Mouse (Mus musculus): ENCODE measurements around the gene Herc4. TPM values are rescaled to one million over a fixed set of nuclear protein-coding genes. Genes with fewer than 3 reads are reported as not detected.
"Not testable (repeated sequence)": the region's sequence is repeated elsewhere in the genome, so short reads cannot be mapped to it uniquely, and the experiment has no call there.

Herc4 gene
- total RNA-seq, 4 experiments from 2014 or later, result 28.2 to 34.3 (median 31.5) TPM

- no peak for DNase-seq (ENCODE audit: low spot score)
These were observed 107.1 kb downstream of the Herc4 start for GRCm38 (mm10) chr10:63350666-63351065.

GRCm38 (mm10) chr10:63351099-63351498, 107.5 kb downstream of the Herc4 start:
- DNase-seq (ENCODE audit: low spot score), result not testable (repeated sequence)

DNA sequence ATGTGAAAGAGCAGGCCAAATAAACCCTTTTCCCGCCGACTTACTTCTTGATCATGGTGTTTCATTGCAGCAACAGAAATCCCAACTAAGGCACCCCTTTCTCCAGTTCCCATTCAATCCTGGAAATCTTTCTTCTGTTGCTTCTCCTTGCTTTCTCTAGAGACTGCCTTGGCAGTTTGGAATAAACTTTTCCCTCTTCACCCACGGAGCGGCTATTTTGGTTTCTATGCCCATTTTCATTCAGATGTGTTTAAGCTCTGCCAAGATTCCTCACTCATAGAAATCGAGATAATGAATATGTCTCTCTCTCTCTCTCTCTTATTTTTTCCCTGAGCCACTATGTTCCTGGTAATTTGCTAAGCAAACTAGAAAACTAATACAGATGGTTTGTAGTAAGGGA, 108.5 kb downstream of the Herc4 start:
- DNase-seq (ENCODE audit: low spot score), result no peak

DNA sequence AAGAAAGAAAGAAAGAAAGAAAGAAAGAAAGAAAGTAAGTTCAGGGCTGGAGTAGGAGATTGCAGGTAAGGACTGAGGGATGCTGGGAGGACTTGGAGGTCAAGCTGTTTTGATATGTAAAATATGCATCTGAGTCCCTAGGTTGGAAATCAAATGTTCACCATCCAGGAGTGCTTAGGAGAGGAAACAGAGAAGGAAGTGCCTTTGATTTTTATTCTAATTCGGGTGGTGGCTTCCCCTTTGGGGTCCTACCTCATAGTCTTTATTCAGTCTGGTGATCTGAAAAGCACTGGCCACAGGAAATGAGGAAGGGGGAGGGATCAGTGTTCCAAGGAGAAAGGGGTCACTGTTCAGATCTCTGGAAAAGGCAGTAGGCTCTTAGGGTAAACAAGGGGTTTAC, 116.9 kb downstream of the Herc4 start:
- no peak for DNase-seq (ENCODE audit: low spot score)

GRCm38 (mm10) chr10:63365918-63366455, 122.4 kb downstream of the Herc4 start:
- DNase-seq (ENCODE audit: low spot score), result no peak

GRCm38 (mm10) chr10:63367386-63367785, 123.8 kb downstream of the Herc4 start:
- DNase-seq (ENCODE audit: low spot score), result no peak

Other genes starting within 250 kb of the Herc4 start
- gene Hnrnph3, start 219.6 kb upstream of the Herc4 start, total RNA-seq (2022), result 10 to 100 TPM; 28.4 to 38.8 (median 30.2) TPM
- gene Pbld2, start 219.5 kb upstream of the Herc4 start, total RNA-seq (2022), result 10 to 100 TPM in 2 of 4 experiments, 1 to 10 TPM in 2; 8.9 to 13.2 (median 10.3) TPM
- 1 to 10 TPM; 1.0 to 2.8 (median 2.0) TPM for gene Pbld1, start 183.6 kb upstream of the Herc4 start, total RNA-seq (2022)
- gene Atoh7, start 144.2 kb upstream of the Herc4 start, total RNA-seq (2022), result not detected
- gene Mypn, start 39.9 kb upstream of the Herc4 start, total RNA-seq (2022), result 100 to 1,000 TPM in 3 of 4 experiments, 10 to 100 TPM in 1; 99.8 to 126 (median 104) TPM
- 10 to 100 TPM in 2 of 4 experiments, 1 to 10 TPM in 2; 9.3 to 12.3 (median 10.7) TPM for gene Sirt1, start 137.9 kb downstream of the Herc4 start, total RNA-seq (2022)
- 10 to 100 TPM; 14.6 to 19.2 (median 19.0) TPM for gene Dnajc12, start 138.6 kb downstream of the Herc4 start, total RNA-seq (2022)
- gene Gm7075, start 178.0 kb downstream of the Herc4 start, total RNA-seq (2022), result not detected
- 10 to 100 TPM; 52.0 to 66.8 (median 54.9) TPM for gene Ctnna3, start 186.3 kb downstream of the Herc4 start, total RNA-seq (2022)